Mouse (Mus musculus) thymus, postnatal 25 days (tissue): Measurements from ENCODE around the gene Kif1b.

Source experiments
- DNase-seq: peaks from one replicate; pipeline ENCODE4 v3.0.0; 2022

The Kif1b gene

GRCm38 (mm10) chr4:149166957-149167611 is 140.4 kb downstream of the Kif1b start:
- DNase-seq: peak; percentile 68

- DNase-seq: peak; percentile 97
These were observed 141.1 kb downstream of the Kif1b start, which contains the start of gene Pgd for GRCm38 (mm10) chr4:149166215-149166946. Pgd (minus strand) TSS chr4:149166771.

GRCm38 (mm10) chr4:149164150-149164549 is 143.3 kb downstream of the Kif1b start:
- DNase-seq: no peak

- no peak for DNase-seq
These were observed 144.3 kb downstream of the Kif1b start for GRCm38 (mm10) chr4:149163196-149163595.

GRCm38 (mm10) chr4:149161166-149161565 is 146.3 kb downstream of the Kif1b start:
- DNase-seq: no peak

- DNase-seq: no peak
These were observed 147.6 kb downstream of the Kif1b start for GRCm38 (mm10) chr4:149159891-149160290.

GRCm38 (mm10) chr4:149159203-149159602 is 148.3 kb downstream of the Kif1b start:
- DNase-seq: no peak

GRCm38 (mm10) chr4:149157415-149157973 is 150.0 kb downstream of the Kif1b start:
- DNase-seq: no peak

GRCm38 (mm10) chr4:149155711-149156110 is 151.8 kb downstream of the Kif1b start:
- DNase-seq: no peak

GRCm38 (mm10) chr4:149154859-149155258 is 152.6 kb downstream of the Kif1b start:
- DNase-seq: no peak

GRCm38 (mm10) chr4:149150721-149151120 is 156.8 kb downstream of the Kif1b start:
- no peak for DNase-seq

GRCm38 (mm10) chr4:149150256-149150655 is 157.2 kb downstream of the Kif1b start:
- DNase-seq: no peak

- DNase-seq: no peak
These were observed 157.9 kb downstream of the Kif1b start for GRCm38 (mm10) chr4:149149611-149150010.

GRCm38 (mm10) chr4:149149196-149149595 is 158.3 kb downstream of the Kif1b start:
- DNase-seq: no peak

GRCm38 (mm10) chr4:149148084-149148483 is 159.4 kb downstream of the Kif1b start:
- DNase-seq: no peak

GRCm38 (mm10) chr4:149147528-149147927 is 160.0 kb downstream of the Kif1b start:
- peak; percentile 10 for DNase-seq

GRCm38 (mm10) chr4:149145151-149145550 is 162.3 kb downstream of the Kif1b start:
- DNase-seq: no peak

- peak; percentile 81 for DNase-seq
These were observed 163.0 kb downstream of the Kif1b start for GRCm38 (mm10) chr4:149144459-149144858.

GRCm38 (mm10) chr4:149143594-149143993 is 163.9 kb downstream of the Kif1b start:
- no peak for DNase-seq

- DNase-seq: no peak
These were observed 169.0 kb downstream of the Kif1b start for GRCm38 (mm10) chr4:149138515-149138914.

GRCm38 (mm10) chr4:149136982-149137770 is 170.3 kb downstream of the Kif1b start, which contains the start of gene Cenps:
Cenps (minus strand) TSS chr4:149137629.
- peak; percentile 90 for DNase-seq

GRCm38 (mm10) chr4:149136116-149136850 is 171.2 kb downstream of the Kif1b start:
- no peak for DNase-seq
